Mouse (Mus musculus) ES-Bruce4 (cell line): ENCODE results near the gene Lcmt1.

Source experiments
- CTCF ChIP-seq: IDR thresholded peaks from one replicate; pipeline ENCODE4 v1.8.1; 2011; ENCODE audit warnings: low read depth, low read length
- POLR2A ChIP-seq: IDR thresholded peaks from one replicate; pipeline ENCODE4 v1.8.1; 2011; ENCODE audit warnings: low read length; ENCODE audit not compliant: insufficient read depth

- TF ChIP-seq CTCF: peak; percentile 97
- TF ChIP-seq POLR2A: no peak
Measured at GRCm38 (mm10) chr7:123465692-123466387, 96.3 kb downstream of the Lcmt1 start.
